Mouse (Mus musculus): ENCODE results near the gene Sobp.

Gene Sobp

DNA sequence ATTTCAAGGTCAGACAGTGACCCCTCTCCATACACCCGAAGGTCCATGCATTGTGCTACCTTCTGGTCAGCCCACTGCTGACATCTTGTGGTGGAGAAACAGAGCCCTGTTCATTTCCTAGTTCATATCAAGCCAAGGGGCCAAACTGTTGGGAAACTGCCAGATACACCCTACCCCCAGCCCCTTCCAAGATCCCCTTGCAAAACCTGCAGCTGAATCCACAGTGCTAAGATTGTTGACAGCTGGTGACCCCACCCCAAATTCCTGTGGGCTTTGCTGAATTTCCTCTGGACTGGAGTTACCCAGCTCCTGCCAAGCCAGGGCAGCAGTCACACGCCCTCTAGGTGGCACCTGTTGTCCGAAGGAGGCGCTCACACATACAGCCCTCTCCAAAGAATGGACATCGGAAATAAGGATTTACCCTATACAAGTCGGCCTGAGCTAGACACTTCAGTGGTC, 186.7 kb downstream of the Sobp start:
- DNase-seq, result peak; percentile 76

DNA sequence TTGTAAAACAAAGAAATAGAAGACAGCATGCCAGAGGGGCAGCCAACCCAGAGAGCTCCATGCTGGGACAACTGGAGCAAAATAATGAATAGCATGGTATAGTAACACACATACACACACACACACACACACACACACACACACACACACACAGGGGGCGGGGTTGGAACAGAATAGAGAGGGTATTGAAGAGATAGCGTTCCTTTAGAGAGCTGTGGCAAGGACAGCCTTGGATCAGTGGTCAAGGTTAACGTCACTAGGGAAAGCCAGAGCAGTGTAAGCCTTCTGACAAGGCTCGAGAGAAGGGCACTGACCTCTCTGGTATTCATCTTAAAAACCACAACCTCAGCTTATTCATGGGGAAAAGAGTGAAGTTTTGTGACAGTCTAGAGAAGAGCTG, 189.4 kb downstream of the Sobp start:
- no peak for DNase-seq

- no peak for DNase-seq
Observed at GRCm38 (mm10) chr10:42980999-42981757, 193.2 kb downstream of the Sobp start.

DNA sequence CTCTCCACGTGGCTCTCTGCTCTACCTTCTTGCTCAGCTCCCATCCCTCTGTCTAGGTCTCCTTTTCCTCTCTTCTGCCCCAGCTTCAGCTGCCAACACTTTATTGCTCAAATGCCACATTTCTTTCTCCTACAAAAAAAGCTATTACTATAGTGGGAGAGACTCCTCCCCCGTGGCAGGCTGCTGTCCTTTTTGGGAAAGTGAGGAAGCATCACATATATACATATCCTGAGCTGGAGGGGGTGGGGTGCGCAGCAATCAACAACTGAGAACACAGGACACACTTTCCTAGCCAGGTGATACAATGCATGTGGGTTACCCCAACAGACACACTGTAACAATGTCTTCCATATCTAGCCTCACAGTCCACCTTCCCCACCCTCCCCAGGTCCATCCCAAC, 196.0 kb downstream of the Sobp start:
- DNase-seq, result no peak

DNA sequence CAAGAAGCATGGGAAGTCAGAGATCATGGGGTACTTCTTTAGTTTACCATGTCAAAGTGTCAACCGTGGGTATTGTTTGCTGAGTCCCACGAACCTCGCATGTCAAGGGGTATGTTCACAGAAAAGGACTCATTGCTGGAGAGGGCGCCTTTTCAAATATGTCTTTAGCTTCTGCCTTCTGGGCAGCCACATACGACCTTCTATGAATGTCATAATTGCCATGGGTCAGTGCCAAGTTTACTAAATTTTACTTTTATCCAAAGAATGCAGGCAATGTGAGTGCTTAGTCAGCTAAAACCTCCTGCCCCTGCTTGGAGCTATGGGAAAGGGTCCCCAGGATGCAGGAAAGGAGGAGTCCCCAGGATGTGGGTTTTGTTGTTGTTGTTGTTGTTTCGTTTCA, 197.8 kb downstream of the Sobp start:
- no peak for DNase-seq

- no peak for DNase-seq
Observed at GRCm38 (mm10) chr10:42973537-42973936, 200.8 kb downstream of the Sobp start.

GRCm38 (mm10) chr10:42972504-42973172, 201.7 kb downstream of the Sobp start:
- peak; percentile 76 for DNase-seq

- DNase-seq, result no peak
Observed at GRCm38 (mm10) chr10:42968332-42968731, 206.0 kb downstream of the Sobp start.

DNA sequence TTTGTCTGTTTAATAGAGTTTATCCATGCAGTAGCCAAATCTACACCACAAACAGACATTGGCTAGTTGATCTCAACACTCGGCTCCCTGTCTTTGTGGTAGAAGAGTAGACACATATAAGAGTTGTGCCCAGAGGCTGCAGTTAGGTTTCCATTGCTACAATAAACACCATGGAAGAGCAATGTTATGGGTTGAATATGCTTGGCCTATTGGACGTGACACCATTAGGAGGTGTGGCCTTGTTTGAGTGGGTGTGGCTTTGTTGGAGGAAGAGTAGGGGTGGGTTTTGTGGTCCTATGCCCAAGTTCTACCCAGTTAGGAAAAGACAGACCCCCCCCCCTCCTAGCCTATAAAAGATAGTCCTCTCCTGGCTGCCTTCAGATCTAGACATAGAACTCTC, 211.3 kb downstream of the Sobp start:
- no peak for DNase-seq

DNA sequence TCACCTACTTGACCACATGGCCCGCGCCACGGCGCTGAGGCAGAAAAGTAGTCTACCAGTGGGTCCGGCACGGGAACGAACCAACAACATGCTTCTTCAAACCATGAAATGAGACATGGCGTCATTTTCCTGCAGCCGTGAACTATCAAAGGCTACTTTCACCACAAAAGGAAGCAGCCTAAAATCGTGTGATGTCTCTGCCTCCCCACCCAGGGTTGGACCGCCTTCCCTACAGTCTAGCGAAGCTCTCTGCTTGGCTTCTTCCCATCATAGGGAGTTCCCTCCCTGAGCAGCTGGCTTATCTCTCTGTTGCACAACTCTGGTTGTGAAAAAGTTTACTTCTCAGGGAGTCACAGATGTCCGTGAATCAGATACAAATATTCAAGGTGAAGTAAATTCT, 211.7 kb downstream of the Sobp start:
- DNase-seq, result peak; percentile 48

DNA sequence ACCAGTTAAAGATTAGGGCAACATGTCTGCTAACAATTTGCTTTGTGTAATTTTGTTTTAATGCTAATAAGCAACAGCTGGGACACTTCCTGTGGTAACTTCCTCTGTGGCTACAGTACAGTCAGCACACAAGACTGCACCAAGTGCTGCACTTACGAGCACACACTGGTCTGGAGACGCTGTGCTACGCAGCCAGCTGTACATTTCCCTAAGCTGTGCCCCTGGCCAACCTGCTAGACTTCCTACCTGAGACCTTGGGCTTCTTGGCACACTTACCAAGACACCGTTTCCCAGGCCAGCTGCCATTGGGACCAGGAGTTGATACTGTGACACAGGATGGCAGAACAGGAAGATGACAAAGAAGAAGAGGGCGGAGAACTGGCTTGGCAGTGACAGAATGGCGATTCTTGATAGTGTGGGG, 212.1 kb downstream of the Sobp start:
- no peak for DNase-seq

- DNase-seq, result no peak
Observed at GRCm38 (mm10) chr10:42961771-42962170, 212.6 kb downstream of the Sobp start.

DNA sequence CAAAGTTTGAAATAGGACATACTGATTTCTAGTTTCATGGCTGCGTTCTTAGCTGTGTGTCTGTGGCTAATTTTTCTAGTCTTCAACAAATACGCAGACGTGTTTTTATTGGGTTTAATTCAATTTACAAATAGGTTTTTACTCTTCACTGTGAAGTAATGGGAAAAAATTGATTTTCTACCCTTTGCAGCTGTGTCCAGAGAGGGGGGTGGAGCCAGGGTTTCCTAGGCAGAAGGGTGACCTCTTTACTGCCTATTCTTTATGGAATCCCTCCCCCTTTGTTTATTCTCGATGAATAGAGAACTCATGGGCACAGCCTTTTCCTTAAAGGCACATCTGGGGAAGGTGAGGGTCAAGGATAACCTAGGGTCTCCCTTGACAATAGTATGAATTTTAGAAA, 215.6 kb downstream of the Sobp start:
- no peak for DNase-seq

DNA sequence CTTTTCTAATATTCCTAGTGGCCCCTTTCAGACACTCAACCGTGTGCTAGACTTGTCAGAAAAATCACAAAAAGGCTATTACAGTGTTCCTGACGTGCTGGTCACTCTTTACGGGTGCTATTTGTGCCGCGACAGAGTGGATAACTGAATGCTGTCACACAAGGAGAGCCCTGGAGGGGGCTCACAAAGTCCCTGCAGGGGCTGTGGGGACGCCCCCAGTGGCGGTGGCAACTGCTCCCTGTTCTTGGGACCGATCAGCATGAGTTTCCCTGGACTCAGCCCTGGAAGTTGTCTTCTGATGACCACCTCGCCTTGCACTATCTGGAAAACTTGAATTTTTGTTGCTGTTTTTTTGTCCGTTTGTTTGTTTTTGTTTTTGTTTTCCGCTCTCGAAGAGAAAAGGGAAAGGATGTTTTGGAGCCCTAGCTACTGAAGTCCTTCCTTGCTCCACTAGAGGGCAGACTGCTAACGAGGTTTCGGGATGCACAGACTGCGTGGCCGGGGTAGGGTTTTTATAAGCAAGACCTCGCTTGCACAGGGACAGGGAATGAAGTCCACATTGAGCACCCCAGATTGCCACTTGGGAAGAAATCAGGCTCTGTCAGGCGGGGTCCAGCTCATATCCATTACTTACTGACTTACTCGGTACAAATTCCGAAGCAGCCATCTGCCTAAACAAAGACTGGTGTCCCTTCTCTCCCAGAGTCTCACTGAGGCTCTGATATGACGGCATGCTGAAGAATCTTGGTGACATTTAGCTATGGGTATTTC, 216.3 kb downstream of the Sobp start:
- DNase-seq, result peak; percentile 77

- no peak for DNase-seq
Observed at GRCm38 (mm10) chr10:42955205-42955604, 219.1 kb downstream of the Sobp start.

- no peak for DNase-seq
Observed at GRCm38 (mm10) chr10:42953601-42954000, 220.7 kb downstream of the Sobp start.
